Mouse (Mus musculus): ENCODE data around the gene 9030025P20Rik. TPM values are rescaled to one million over a fixed set of nuclear protein-coding genes. Genes with fewer than 3 reads are reported as not detected.
"Not testable (repeated sequence)": the region's sequence is repeated elsewhere in the genome, so short reads cannot be mapped to it uniquely, and the experiment has no call there.

Gene 9030025P20Rik
- polyA plus RNA-seq, 1 experiment, result 4.4 TPM

DNA sequence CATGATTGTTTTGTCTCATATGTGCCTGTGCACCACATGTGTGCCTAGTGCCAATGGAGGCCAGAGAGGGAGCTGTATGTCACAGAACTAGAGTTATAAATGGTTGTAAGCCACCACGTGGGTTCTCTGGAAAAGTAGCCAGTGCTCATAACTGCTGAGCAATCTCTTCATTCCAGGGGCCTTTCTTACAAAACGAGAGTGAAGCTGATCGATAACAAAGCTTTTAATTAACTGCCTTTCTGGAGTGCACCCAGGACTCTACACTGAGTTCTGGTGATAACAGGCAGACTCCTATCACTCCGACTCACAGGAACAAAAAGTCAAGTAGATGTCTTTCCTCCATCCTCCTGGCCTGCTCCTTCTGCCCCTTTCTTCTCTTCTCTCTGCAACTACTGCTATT lies 53.1 kb downstream of the 9030025P20Rik start:
- not testable (repeated sequence) for H3K4me3 ChIP-seq (ENCODE audit: insufficient read depth, poor library complexity, severe bottlenecking); H3K79me2 ChIP-seq (ENCODE audit: control insufficient read depth, insufficient read depth); H3K27me3 ChIP-seq (ENCODE audit: control insufficient read depth, insufficient read depth, insufficient read length); H3K79me3 ChIP-seq (ENCODE audit: low read depth); H3K36me3 ChIP-seq (ENCODE audit: control insufficient read depth, insufficient read depth); H3ac ChIP-seq (ENCODE audit: control insufficient read depth, insufficient read length, low read depth)

DNA sequence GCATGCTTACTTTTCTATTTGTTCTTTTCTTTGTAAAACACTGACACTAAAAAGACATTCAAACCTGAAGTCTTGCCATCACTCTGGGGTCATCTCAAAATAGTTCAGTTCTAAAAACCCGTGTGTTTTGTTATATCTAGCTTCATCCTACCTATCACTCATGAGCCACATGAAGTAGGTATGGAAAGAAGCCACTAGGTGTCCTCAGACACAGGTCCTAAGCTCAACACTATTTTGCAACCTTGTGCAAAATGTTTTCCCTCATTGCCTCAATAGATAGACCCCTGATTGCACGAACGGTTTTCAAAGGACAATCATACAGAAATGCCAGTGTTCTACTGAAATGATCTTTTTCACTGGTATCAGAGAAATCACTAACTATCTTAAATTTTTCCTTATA lies 62.2 kb downstream of the 9030025P20Rik start:
- H3K79me2 ChIP-seq (ENCODE audit: control insufficient read depth, insufficient read depth); H3K4me3 ChIP-seq (ENCODE audit: insufficient read depth, poor library complexity, severe bottlenecking); H3K36me3 ChIP-seq (ENCODE audit: control insufficient read depth, insufficient read depth); H3K27me3 ChIP-seq (ENCODE audit: control insufficient read depth, insufficient read depth, insufficient read length); H3K79me3 ChIP-seq (ENCODE audit: low read depth); H3ac ChIP-seq (ENCODE audit: control insufficient read depth, insufficient read length, low read depth): not testable (repeated sequence)

Other genes with a start within 250 kb of the 9030025P20Rik start
- gene Wdr27, start 35.3 kb upstream of the 9030025P20Rik start, polyA plus RNA-seq (2012; fragmentation: generic; extraction: Trizol), result 5.6 TPM
- 10.3 TPM for gene 1600012H06Rik, start 35.3 kb upstream of the 9030025P20Rik start, polyA plus RNA-seq (2012; fragmentation: generic; extraction: Trizol)
- gene Phf10, start 17.2 kb upstream of the 9030025P20Rik start, polyA plus RNA-seq (2012; fragmentation: generic; extraction: Trizol), result 69.4 TPM
- gene Gm3417, start 322 bp downstream of the 9030025P20Rik start, polyA plus RNA-seq (2012; fragmentation: generic; extraction: Trizol), result 0.41 TPM
- 2.7 TPM for gene Gm3435, start 31.7 kb downstream of the 9030025P20Rik start, polyA plus RNA-seq (2012; fragmentation: generic; extraction: Trizol)
- 13.4 TPM for gene Ermard, start 62.7 kb downstream of the 9030025P20Rik start, polyA plus RNA-seq (2012; fragmentation: generic; extraction: Trizol)
- 0.35 TPM for gene Tcte3, start 63.0 kb downstream of the 9030025P20Rik start, polyA plus RNA-seq (2012; fragmentation: generic; extraction: Trizol)
- gene Gm3448, start 63.1 kb downstream of the 9030025P20Rik start, polyA plus RNA-seq (2012; fragmentation: generic; extraction: Trizol), result 0.49 TPM

Measured in C2C12 (cell line).